Mouse (Mus musculus) spleen, adult 2 months (tissue): ENCODE results near the gene Dpp6. TPM values are rescaled to one million over a fixed set of nuclear protein-coding genes. Genes with fewer than 3 reads are reported as not detected.

Source experiments
- DNase-seq, 2 experiments: peaks; one replicate each; pipeline versions ENCODE4 v3.0.0 to v3.0.0-alpha.2; 2012 to 2021; ENCODE audit warnings: low spot score in 2 of 2, low read depth in 1 of 2
- H3K27ac ChIP-seq: fragments of 200-500 bp; 2 replicates; pipeline ENCODE4 v1.5.1; 2012; ENCODE audit warnings: low read length, inconsistent platforms; ENCODE audit not compliant: insufficient read depth
- H3K27me3 ChIP-seq: fragments of 200-500 bp; 2 replicates; pipeline ENCODE4 v1.6.1; 2012; ENCODE audit warnings: mild to moderate bottlenecking, moderate library complexity, low read length, inconsistent platforms; ENCODE audit not compliant: control insufficient read depth, insufficient read depth
- H3K36me3 ChIP-seq: fragments of 200-500 bp; 2 replicates; pipeline ENCODE4 v1.6.1; 2012; ENCODE audit warnings: mild to moderate bottlenecking, low read length, inconsistent platforms; ENCODE audit not compliant: control insufficient read depth, insufficient read depth
- H3K4me1 ChIP-seq: fragments of 200-500 bp; 2 replicates; pipeline ENCODE4 v1.6.1; 2011; ENCODE audit warnings: inconsistent platforms; ENCODE audit not compliant: control insufficient read depth, insufficient read depth, insufficient read length
- H3K4me3 ChIP-seq: fragments of 200-500 bp; 2 replicates; pipeline ENCODE4 v1.5.1; 2011; ENCODE audit warnings: mild to moderate bottlenecking, inconsistent platforms; ENCODE audit not compliant: insufficient read depth, insufficient read length; ENCODE audit errors: extremely low read depth
- CTCF ChIP-seq: fragments of 200-500 bp; IDR thresholded peaks from 2 replicates; pipeline ENCODE4 v1.5.1; 2011; ENCODE audit warnings: mild to moderate bottlenecking, inconsistent platforms; ENCODE audit not compliant: insufficient read depth, insufficient read length, insufficient replicate concordance; ENCODE audit errors: extremely low read depth
- POLR2A ChIP-seq: fragments of 200-500 bp; IDR thresholded peaks from 2 replicates; pipeline ENCODE4 v1.6.1; 2011; ENCODE audit warnings: low read depth, low read length, inconsistent platforms
- WGBS: fragments of 180-500 bp; shearing (Covaris S2); methylation state at CpG from one replicate; pipeline ENCODE4 v1.1.7; 2018; 5-methylcytosine and 5-hydroxymethylcytosine counted together
- polyA plus RNA-seq: library from polyadenylated mRNA; depleted of rRNA; stranded (reverse); fragments of >200 nt; gene quantifications from 2 replicates; pipeline ENCODE4 v1.2.3, GENCODE M21; 2012

The Dpp6 gene
- polyA plus RNA-seq, 1 experiment: 0.11 TPM

GRCm38 (mm10) chr5:27433584-27433983 lies 616.6 kb downstream of the Dpp6 start:
- DNase-seq: no peak
- no peak overlapping the region for H3K27ac ChIP-seq
- no peak for TF ChIP-seq POLR2A
- no peak for TF ChIP-seq CTCF
- H3K4me3 ChIP-seq: no peak overlapping the region
- no peaks in the 10 kb centered on the region for H3K36me3 ChIP-seq
- no peaks in the 10 kb centered on the region for H3K4me1 ChIP-seq
- no peaks in the 10 kb centered on the region for H3K27me3 ChIP-seq

- H3K4me3 ChIP-seq: no peak overlapping the region
- WGBS: 26% methylated on average over 3 of the region's 3 CpGs
- H3K27me3 ChIP-seq: no peaks in the 10 kb centered on the region
- no peaks in the 10 kb centered on the region for H3K4me1 ChIP-seq
- H3K27ac ChIP-seq: no peak overlapping the region
- no peaks in the 10 kb centered on the region for H3K36me3 ChIP-seq
- no peak for DNase-seq
- TF ChIP-seq CTCF (no peak), POLR2A (no peak)
These were observed 636.3 kb downstream of the Dpp6 start for GRCm38 (mm10) chr5:27453201-27453845.

DNA sequence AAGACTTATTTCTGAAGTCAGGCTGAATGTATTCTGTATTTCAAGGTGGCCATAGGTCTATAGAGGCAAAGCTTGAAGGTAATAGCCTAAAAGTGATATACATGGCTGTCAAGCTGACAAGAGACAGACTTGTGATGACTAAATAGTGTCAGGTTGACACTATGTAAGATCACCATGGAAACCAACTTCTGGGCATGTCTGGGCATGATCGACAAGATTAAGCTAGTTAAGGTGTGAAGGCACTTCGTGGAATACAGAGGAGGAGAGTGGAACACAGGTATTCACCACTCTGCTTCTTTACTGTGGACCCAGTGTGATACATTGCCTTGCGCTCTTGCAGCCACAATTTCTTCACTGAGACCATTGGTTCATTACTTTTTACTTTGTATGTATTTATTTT lies 637.4 kb downstream of the Dpp6 start:
- 83% methylated on average over 3 of the region's 3 CpGs for WGBS
- H3K36me3 ChIP-seq: no peaks in the 10 kb centered on the region

DNA sequence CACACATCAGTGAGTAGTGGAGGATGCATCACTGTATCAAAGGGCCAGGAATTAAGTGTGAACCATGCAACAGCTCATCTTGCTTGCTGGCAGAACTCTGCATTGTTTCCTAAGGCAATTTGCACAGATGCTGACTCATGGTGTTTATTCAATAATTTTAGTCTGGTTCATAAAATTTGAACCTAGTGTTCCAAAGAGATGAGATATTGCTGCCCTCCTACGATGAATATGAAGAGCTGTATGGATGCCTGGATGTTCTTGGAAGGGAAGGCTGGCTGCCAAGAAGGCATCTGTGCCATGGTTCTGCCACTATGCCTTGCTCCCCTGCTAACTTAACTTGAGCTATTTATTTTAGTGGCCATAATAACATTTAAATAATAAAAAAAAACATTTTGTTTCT lies 640.0 kb downstream of the Dpp6 start:
- TF ChIP-seq POLR2A: no peak
- TF ChIP-seq CTCF: no peak
- no peaks in the 10 kb centered on the region for H3K36me3 ChIP-seq
- WGBS: 93% methylated on average over 1 of the region's 1 CpGs
- H3K4me3 ChIP-seq: no peak overlapping the region
- no peak overlapping the region for H3K27ac ChIP-seq
- H3K27me3 ChIP-seq: no peaks in the 10 kb centered on the region
- H3K4me1 ChIP-seq: no peaks in the 10 kb centered on the region
- no peak for DNase-seq

More for the DNA sequence above, 637.4 kb downstream of the Dpp6 start:
- Histone ChIP-seq H3K4me3 (no peak overlapping the region), H3K27me3 (no peaks in the 10 kb centered on the region), H3K4me1 (no peaks in the 10 kb centered on the region), H3K27ac (no peak overlapping the region)
- no peak for DNase-seq
- TF ChIP-seq POLR2A (no peak), CTCF (no peak)

GRCm38 (mm10) chr5:27457686-27458085 lies 640.7 kb downstream of the Dpp6 start:
- Histone ChIP-seq H3K36me3 (no peaks in the 10 kb centered on the region), H3K4me1 (no peaks in the 10 kb centered on the region), H3K27ac (no peak overlapping the region), H3K4me3 (no peak overlapping the region), H3K27me3 (no peaks in the 10 kb centered on the region)
- no peak for DNase-seq
- 68% methylated on average over 1 of the region's 1 CpGs for WGBS
- TF ChIP-seq CTCF (no peak), POLR2A (no peak)

DNA sequence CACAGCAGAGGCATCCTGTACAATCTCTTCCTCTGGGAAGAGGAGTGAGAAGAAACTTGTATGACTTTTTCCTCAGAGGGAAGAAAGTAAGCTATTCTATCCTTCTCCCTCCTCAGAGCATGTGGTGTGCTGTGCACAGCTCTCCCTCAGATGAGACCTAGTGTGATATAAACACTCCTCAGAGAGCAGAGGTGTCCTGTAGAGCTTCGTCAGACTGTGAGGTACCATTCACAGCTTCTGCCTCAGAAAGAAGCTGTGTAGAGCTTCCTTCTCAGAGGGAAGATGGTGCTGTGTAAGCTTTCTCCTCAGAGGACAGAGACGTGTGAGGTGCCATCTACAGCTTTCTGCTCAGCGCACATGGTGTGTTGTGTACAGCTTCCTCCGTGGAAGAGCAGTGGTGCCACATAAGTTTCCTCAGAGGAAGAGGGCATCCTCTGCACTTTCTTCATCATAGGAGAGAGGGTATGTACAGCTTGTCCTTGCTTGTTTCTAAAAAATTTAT lies 658.0 kb downstream of the Dpp6 start:
- no peaks in the 10 kb centered on the region for H3K27me3 ChIP-seq
- no peaks in the 10 kb centered on the region for H3K4me1 ChIP-seq
- no peak overlapping the region for H3K4me3 ChIP-seq
- DNase-seq: no peak
- H3K36me3 ChIP-seq: no peaks in the 10 kb centered on the region
- H3K27ac ChIP-seq: no peak overlapping the region
- TF ChIP-seq POLR2A (no peak), CTCF (no peak)
- WGBS: 28% methylated on average over 4 of the region's 4 CpGs

GRCm38 (mm10) chr5:27481706-27482105 lies 664.7 kb downstream of the Dpp6 start:
- Histone ChIP-seq H3K4me3 (no peak overlapping the region), H3K36me3 (no peaks in the 10 kb centered on the region), H3K27me3 (no peaks in the 10 kb centered on the region), H3K4me1 (no peaks in the 10 kb centered on the region), H3K27ac (no peak overlapping the region)
- TF ChIP-seq POLR2A: no peak
- TF ChIP-seq CTCF: no peak
- 84% methylated on average over 2 of the region's 2 CpGs for WGBS
- DNase-seq: no peak
